Mouse (Mus musculus) forebrain, embryonic 15.5 days (tissue): ENCODE data around the gene Susd2. TPM values are rescaled to one million over a fixed set of nuclear protein-coding genes. Genes with fewer than 3 reads are reported as not detected.

Source experiments
- ATAC-seq: fragments of 200-750 bp; cut with Nextera tagmentation; replicated peaks from 2 replicates; pipeline ENCODE4 v1.8.0; 2017; ENCODE audit warnings: mild to moderate bottlenecking, moderate TSS enrichment, moderate library complexity
- H3K27ac ChIP-seq: fragments of 300-500 bp; sonication (generic); replicated peaks from 2 replicates; pipeline ENCODE4 v1.5.1; 2015; ENCODE audit warnings: mild to moderate bottlenecking, inconsistent platforms
- H3K27me3 ChIP-seq: fragments of 300-500 bp; sonication (generic); 2 replicates; pipeline ENCODE4 v1.6.1; 2015; ENCODE audit warnings: inconsistent platforms
- H3K36me3 ChIP-seq: fragments of 300-500 bp; sonication (generic); 2 replicates; pipeline ENCODE4 v1.6.1; 2015; ENCODE audit warnings: mild to moderate bottlenecking, inconsistent platforms
- H3K4me1 ChIP-seq: fragments of 300-500 bp; sonication (generic); 2 replicates; pipeline ENCODE4 v1.6.1; 2015; ENCODE audit warnings: inconsistent platforms
- H3K4me2 ChIP-seq: fragments of 300-500 bp; sonication (generic); replicated peaks from 2 replicates; pipeline ENCODE4 v1.6.1; 2015; ENCODE audit warnings: mild to moderate bottlenecking, inconsistent platforms
- H3K4me3 ChIP-seq: fragments of 300-500 bp; sonication (generic); 2 replicates; pipeline ENCODE4 v1.5.1; 2015; ENCODE audit warnings: mild to moderate bottlenecking, inconsistent platforms
- H3K9ac ChIP-seq: fragments of 300-500 bp; sonication (generic); replicated peaks from 2 replicates; pipeline ENCODE4 v1.6.1; 2015; ENCODE audit warnings: mild to moderate bottlenecking, inconsistent platforms
- H3K9me3 ChIP-seq: fragments of 300-500 bp; sonication (generic); 2 replicates; pipeline ENCODE4 v1.6.1; 2016; ENCODE audit warnings: inconsistent platforms
- WGBS: fragments of 180-500 bp; shearing (Covaris S2); methylation state at CpG from one replicate; pipeline ENCODE4 v1.1.7; 2015; ENCODE audit warnings: mixed read lengths; 5-methylcytosine and 5-hydroxymethylcytosine counted together
- polyA plus RNA-seq: library from polyadenylated mRNA; unstranded; fragments of >200 nt; fragmentation: Nextera tagmentation; extraction: Ambion mirVana; gene quantifications from 2 replicates; pipeline ENCODE4 v1.2.1, GENCODE M21; 2015

The Susd2 gene
- polyA plus RNA-seq, 1 experiment from 2014 or later = 1.0 TPM

DNA sequence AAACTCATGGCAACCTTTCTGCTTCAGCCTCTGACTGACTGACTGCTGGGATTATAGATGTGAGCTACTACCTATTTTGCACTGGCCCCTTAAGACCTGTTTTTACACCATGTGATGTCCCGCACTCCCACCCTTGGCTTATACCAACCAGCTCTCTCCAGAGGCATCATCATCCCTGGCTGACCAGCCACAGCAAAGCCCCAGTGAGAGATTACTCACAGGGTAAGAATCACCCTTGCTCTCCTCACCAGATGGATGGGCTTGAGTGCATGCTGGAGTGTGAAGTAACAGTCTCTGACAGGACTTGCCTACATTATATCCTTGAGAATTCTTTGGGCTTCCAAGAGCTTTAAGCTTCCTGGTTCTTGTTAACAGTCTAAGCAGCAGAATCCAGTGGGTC lies 26.1 kb upstream of the Susd2 start:
- Histone ChIP-seq H3K27me3 (peaks cover 3% of the 10 kb centered on the region; the same call in 1 of the 2 replicates), H3K4me3 (no peak overlapping the region), H3K9me3 (no peaks in the 10 kb centered on the region), H3K9ac (no peak overlapping the region), H3K4me1 (peaks cover 30% of the 10 kb centered on the region), H3K27ac (no peak overlapping the region), H3K36me3 (peaks cover 6% of the 10 kb centered on the region), H3K4me2 (no peak overlapping the region)
- 94% methylated on average over 1 of the region's 1 CpGs for WGBS
- ATAC-seq = no peak

DNA sequence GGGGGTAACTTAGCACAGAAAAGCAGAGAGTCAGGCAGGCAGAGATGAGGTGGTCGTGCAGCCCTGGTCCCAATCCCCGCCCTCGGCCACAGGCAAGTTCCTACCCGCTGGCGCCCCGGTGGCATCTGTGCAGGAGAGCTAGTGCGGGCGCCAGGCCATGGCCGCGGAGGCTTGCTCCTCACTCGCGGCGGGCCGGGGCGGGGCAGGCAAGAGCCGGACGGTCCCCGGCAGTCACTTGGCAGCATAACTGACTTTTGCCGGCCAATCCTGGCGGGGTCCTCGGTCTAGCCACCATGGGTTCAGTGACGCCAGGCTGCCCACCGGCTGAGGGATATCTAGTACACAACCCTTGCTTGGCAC lies 24.1 kb upstream of the Susd2 start:
- Histone ChIP-seq H3K9me3 (no peaks in the 10 kb centered on the region), H3K9ac (peak overlapping the region; percentile 62), H3K4me2 (peak overlapping the region; percentile 96), H3K4me1 (peaks cover 30% of the 10 kb centered on the region), H3K36me3 (peaks cover 6% of the 10 kb centered on the region), H3K27me3 (peaks cover 3% of the 10 kb centered on the region; the same call in 1 of the 2 replicates), H3K27ac (peak overlapping the region; percentile 83; the same call in 1 of the 2 replicates), H3K4me3 (peak overlapping the region; percentile 57)
- WGBS = 1% methylated on average over 23 of the region's 23 CpGs
- peak; percentile 43 for ATAC-seq

DNA sequence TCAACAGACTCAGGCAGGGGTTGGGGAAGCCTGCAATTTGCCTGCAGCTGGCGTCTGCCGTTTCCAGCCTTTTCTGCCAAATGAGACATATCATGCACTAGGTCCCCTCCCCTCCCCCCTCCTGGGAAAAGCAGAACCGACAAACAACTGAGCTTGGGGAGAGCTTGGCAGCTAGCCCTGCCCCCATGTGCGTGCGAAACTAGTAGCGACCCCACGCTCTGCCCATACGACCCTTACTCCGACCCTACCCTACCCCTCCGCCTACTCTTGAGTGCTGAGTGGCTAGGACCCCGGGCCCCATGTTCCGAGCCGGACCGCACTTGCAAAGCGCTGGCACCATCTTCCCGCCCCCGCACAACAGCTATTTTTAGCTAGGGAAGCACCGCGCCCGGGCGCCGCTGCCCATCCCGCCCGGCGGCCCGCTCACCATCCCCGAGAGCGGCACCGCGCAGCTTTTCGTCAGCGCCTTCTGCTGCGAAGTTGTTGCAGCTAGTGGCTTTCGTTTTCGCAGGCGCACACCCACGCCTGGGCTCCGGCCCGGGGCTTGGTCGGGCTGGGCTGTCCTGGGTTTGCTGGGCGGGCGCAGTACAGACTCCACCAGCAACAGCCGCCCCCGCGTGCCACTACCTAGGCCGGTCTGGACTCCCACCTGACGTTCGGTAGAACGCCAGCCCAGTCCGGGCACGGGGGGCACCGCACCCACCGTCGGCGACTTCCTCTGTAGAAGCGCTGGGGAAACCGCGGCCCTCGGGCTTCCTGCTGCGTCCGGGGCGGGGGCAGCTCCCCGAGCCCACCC lies 23.5 kb upstream of the Susd2 start:
- under 1% methylated on average over 63 of the region's 63 CpGs for WGBS
- H3K27ac ChIP-seq = peak overlapping the region; percentile 83
- H3K4me1 ChIP-seq = peaks cover 33% of the 10 kb centered on the region
- peaks cover 3% of the 10 kb centered on the region; the same call in 1 of the 2 replicates for H3K27me3 ChIP-seq
- no peaks in the 10 kb centered on the region for H3K9me3 ChIP-seq
- peak; percentile 71 for ATAC-seq
- peak overlapping the region; percentile 62 for H3K9ac ChIP-seq
- peak overlapping the region; percentile 57 for H3K4me3 ChIP-seq
- H3K4me2 ChIP-seq = peak overlapping the region; percentile 96
- peaks cover 6% of the 10 kb centered on the region for H3K36me3 ChIP-seq

DNA sequence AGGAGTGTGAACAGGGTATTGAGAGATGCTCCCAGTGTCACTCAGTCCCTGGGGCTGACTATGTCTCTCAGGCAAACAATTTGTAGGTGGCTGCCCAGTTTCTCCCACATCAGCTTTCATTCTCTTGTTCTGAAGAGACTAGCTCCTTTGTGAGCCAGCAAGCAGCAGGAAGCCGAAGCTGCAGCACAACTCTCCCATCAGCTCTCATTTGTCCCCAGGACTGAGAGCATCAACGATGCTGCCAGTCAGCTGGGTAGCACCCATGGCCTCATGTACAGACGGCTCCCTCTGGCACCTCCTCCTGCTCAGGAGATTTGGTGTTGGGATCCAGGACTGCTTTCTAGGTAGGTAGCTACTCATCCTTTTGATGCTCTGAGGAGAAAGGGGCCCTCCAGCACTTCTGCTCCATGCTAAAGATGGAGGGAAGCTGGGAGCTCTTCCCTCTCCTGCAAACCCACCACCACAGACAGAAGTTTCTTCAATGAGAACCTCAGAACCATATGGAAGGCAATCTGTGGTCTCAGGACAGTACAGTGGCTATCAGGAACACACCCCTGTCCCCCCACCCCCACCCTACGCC lies 22.7 kb upstream of the Susd2 start:
- peaks cover 3% of the 10 kb centered on the region; the same call in 1 of the 2 replicates for H3K27me3 ChIP-seq
- ATAC-seq = no peak

DNA sequence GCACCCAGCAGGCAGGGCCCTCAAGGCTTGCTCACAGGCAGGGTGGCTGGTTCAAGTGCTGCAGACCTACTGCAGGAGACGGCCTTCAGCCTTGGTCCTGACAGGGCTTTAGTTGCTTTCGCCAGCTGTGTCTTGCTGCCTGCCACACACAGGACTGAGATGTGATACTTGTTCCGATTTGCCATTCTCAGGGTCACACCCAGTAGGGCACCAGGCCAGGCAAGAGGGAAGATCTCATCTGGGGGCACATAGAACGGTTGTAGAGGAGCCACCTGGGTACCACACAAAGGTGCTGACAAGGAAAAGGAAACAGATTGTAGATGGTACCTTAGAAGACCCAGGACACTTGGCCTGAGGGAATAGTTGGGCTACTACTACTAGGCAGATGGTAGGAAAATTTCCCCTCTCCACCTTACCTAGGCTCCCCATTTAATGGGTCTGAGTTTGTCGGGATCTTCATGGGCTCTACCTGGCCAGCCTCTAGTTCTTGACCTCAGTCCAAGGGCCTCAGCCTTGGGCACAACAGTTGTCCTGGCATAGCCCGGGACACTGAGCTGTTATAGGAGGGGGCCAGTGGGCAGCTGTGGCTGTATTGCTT lies 21.0 kb upstream of the Susd2 start:
- H3K4me3 ChIP-seq = no peak overlapping the region
- H3K9me3 ChIP-seq = no peaks in the 10 kb centered on the region
- peaks cover 46% of the 10 kb centered on the region for H3K4me1 ChIP-seq
- H3K4me2 ChIP-seq = no peak overlapping the region
- no peak overlapping the region for H3K27ac ChIP-seq
- H3K27me3 ChIP-seq = peaks cover 3% of the 10 kb centered on the region; the same call in 1 of the 2 replicates
- no peak for ATAC-seq
- 92% methylated on average over 6 of the region's 6 CpGs for WGBS
- H3K9ac ChIP-seq = no peak overlapping the region
- H3K36me3 ChIP-seq = no peaks in the 10 kb centered on the region

More for the DNA sequence above, 22.7 kb upstream of the Susd2 start:
- H3K4me2 ChIP-seq = peak overlapping the region; percentile 96
- no peaks in the 10 kb centered on the region for H3K9me3 ChIP-seq
- peaks cover 6% of the 10 kb centered on the region for H3K36me3 ChIP-seq
- peak overlapping the region; percentile 62 for H3K9ac ChIP-seq
- peak overlapping the region; percentile 57 for H3K4me3 ChIP-seq
- WGBS = 19% methylated on average over 4 of the region's 4 CpGs
- peaks cover 41% of the 10 kb centered on the region for H3K4me1 ChIP-seq
- peak overlapping the region; percentile 83 for H3K27ac ChIP-seq

DNA sequence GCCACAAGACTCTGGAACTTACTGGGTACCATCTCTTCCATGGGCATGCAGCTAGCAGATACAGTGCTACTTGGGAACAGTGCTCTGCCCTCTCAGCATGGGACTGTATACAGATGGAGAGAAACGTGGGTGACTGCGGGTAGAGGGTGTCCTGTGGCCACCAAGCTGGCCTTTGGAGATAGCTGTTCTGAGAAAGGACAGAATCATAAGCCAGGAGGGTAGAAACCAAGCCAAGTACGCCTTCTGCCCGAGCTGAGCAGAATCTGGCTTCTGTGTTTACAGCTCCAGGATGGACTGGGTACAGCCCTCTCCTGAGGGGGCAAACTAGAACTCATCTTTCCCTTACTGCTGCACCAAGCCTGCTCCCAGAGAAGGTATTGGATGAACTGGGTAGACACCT lies 18.8 kb upstream of the Susd2 start:
- ATAC-seq = no peak
- Histone ChIP-seq H3K9ac (no peak overlapping the region), H3K27me3 (no peaks in the 10 kb centered on the region), H3K4me1 (peaks cover 40% of the 10 kb centered on the region), H3K4me2 (no peak overlapping the region), H3K27ac (peak overlapping the region; percentile 73; the same call in 1 of the 2 replicates), H3K4me3 (no peak overlapping the region), H3K9me3 (no peaks in the 10 kb centered on the region), H3K36me3 (peaks cover 2% of the 10 kb centered on the region; the same call in 1 of the 2 replicates)
- 76% methylated on average over 4 of the region's 4 CpGs for WGBS

DNA sequence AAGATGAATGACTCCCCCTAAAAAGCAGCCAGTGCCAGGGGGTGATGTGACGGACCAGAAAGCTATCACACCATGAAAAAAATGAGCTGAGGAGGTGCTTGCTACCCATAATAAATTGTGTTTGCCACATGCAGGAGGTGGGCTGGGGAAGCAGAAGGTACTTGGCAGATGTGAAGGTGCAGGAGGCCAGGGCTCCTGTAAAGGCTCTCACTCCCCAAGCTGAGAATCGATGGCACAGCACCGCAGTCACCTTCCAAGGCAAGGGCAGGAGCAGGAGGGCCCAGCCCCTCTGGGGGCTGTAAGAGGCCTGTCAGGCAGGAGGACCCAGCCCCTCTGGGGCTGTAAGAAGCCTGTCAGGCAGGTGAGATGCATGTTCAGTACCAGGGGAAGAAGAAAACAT lies 18.1 kb upstream of the Susd2 start:
- Histone ChIP-seq H3K9me3 (no peaks in the 10 kb centered on the region), H3K27ac (peak overlapping the region; percentile 73), H3K4me3 (no peak overlapping the region), H3K4me2 (no peak overlapping the region), H3K9ac (no peak overlapping the region), H3K4me1 (peaks cover 33% of the 10 kb centered on the region), H3K36me3 (peaks cover 9% of the 10 kb centered on the region; the same call in 1 of the 2 replicates), H3K27me3 (no peaks in the 10 kb centered on the region)
- WGBS = 58% methylated on average over 3 of the region's 3 CpGs
- ATAC-seq = no peak

DNA sequence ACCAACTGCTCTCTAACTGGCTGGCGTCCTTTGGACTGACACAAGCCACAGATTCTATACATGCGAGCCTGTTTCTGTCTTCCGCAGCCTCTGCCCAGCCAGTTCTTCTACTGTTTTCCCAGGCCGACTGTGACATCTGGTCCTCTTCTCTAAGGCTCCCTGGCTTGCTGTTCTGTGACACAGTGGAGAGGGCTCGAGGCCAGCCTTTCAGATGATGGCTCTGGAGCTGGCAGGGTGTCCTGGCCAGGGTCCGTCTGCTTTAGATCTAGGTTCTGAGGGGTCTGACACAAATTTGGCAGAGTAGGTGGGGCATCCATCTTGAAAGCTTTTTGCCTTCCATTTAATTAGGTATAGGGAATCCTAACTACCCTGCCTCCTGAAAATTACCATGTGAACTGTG lies 17.6 kb upstream of the Susd2 start:
- WGBS = 46% methylated on average over 6 of the region's 6 CpGs
- Histone ChIP-seq H3K27me3 (no peaks in the 10 kb centered on the region), H3K27ac (peak overlapping the region; percentile 73), H3K9ac (no peak overlapping the region), H3K9me3 (no peaks in the 10 kb centered on the region), H3K4me2 (no peak overlapping the region), H3K4me1 (peaks cover 28% of the 10 kb centered on the region), H3K4me3 (no peak overlapping the region), H3K36me3 (peaks cover 14% of the 10 kb centered on the region)
- peak; percentile 80 for ATAC-seq

DNA sequence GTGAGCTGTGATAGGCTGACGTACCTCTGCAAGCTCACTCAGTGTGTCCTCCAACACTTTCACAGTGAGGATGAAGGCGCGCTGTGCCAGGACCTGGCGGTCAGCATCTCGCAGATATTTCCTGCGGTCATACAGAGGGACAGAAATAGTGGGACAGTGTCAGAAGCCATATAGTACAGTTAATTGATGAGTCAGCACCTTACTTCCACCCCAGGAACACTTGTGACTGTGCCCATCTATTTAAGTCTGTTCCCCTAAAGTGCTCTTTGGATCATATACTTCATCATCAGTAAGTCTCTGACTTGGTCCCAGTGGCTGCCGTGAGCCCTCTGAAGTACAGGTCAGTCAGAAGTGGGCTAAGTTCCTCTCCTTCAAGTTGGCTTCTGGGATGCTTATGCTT lies 14.0 kb upstream of the Susd2 start:
- 97% methylated on average over 7 of the region's 7 CpGs for WGBS
- Histone ChIP-seq H3K4me3 (no peak overlapping the region), H3K4me1 (peaks cover 16% of the 10 kb centered on the region), H3K9me3 (no peaks in the 10 kb centered on the region), H3K4me2 (no peak overlapping the region), H3K36me3 (peaks cover 35% of the 10 kb centered on the region), H3K9ac (no peak overlapping the region), H3K27me3 (no peaks in the 10 kb centered on the region), H3K27ac (no peak overlapping the region)
- ATAC-seq = no peak

DNA sequence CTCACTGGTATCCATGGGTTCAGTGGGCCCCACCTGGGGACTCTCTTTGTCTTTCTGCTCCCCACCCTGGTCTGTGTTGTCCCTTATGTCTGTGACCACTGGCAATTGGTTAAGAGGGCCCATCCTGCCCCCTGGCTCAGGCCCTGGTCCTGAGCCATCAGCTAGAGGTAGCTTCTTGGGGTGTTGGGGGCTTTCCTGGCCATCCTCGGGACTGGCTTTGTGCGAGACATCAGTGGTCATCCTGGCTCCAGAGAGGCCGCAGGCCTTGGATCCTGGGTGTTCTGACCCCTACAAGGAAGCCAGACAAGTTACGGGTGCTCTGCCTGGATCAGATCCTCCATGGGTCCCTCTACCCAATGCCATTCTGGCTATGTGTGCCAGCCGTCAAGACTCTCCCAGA lies 13.4 kb upstream of the Susd2 start:
- no peak overlapping the region for H3K4me3 ChIP-seq
- H3K9me3 ChIP-seq = no peaks in the 10 kb centered on the region
- peaks cover 41% of the 10 kb centered on the region for H3K36me3 ChIP-seq
- no peak overlapping the region for H3K4me2 ChIP-seq
- H3K9ac ChIP-seq = no peak overlapping the region
- peaks cover 11% of the 10 kb centered on the region for H3K4me1 ChIP-seq
- WGBS = 92% methylated on average over 5 of the region's 5 CpGs
- no peak for ATAC-seq
- H3K27me3 ChIP-seq = no peaks in the 10 kb centered on the region
- H3K27ac ChIP-seq = no peak overlapping the region

DNA sequence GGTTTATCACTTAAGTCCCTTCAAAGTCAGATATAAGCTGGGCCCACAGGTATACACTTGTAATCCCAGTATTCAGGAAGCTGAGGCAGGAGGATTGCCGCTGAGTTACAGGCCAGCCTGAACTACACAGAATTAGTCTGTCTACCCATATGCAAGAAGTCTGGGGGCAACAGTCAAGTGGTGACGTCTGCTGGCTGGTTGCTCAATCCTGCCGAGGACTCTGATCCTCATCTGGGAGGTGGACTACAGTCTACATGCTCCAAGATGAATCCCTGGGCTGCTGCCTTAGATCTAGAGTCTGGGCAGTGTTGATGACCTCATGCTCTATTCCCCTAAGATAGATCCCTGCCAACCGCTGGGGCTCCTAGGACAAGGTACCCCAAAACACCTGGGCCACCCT lies 10.2 kb upstream of the Susd2 start:
- Histone ChIP-seq H3K27ac (no peak overlapping the region), H3K36me3 (peaks cover 65% of the 10 kb centered on the region), H3K27me3 (no peaks in the 10 kb centered on the region), H3K4me1 (no peaks in the 10 kb centered on the region), H3K4me2 (no peak overlapping the region), H3K9ac (no peak overlapping the region), H3K4me3 (no peak overlapping the region), H3K9me3 (no peaks in the 10 kb centered on the region)
- ATAC-seq = no peak
- 96% methylated on average over 4 of the region's 4 CpGs for WGBS

DNA sequence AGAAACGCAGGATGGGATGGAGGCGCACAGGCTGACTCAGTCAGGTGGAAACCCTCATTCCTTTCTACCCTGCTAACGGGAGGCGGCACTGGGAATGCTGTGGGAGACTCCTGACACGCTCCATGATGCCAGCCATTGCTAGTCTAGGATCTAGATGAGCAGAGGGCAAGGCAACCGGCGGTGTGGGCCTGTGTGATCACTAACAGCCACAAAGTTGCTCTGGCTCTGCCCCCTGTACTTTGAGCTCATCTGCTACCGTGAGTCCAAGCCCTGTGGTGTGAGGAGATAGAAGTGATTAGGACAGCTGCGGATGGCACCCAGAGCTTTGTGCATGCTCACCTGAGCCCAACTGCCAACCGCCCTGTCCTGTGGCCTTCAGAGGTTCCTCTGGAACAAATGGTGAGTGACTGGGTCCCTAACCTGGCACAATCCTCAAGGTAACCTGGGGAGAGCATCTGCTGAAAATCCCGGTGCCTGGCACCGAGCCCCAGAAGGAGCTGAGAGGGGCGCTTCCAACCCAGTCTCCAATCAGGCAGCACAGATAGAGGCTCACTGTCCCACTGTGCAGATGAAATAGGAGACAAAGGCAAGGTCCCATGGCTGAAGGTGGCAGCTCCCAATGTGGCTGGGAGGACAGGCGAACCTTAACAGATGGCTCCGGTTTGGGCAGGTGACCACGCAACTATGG lies 7.7 kb upstream of the Susd2 start:
- no peak for ATAC-seq
- Histone ChIP-seq H3K4me1 (peaks cover 8% of the 10 kb centered on the region), H3K27me3 (no peaks in the 10 kb centered on the region), H3K4me2 (no peak overlapping the region), H3K9ac (no peak overlapping the region), H3K27ac (no peak overlapping the region), H3K36me3 (peaks cover 62% of the 10 kb centered on the region), H3K4me3 (no peak overlapping the region), H3K9me3 (no peaks in the 10 kb centered on the region)
- 95% methylated on average over 16 of the region's 16 CpGs for WGBS
